Mouse (Mus musculus): Measurements from ENCODE around the gene Gm3147. TPM values are rescaled to one million over a fixed set of nuclear protein-coding genes. Genes with fewer than 3 reads are reported as not detected.
"Not testable (repeated sequence)": the region's sequence is repeated elsewhere in the genome, so short reads cannot be mapped to it uniquely, and the experiment has no call there.

Gm3147 gene
- not detected in 2 replicates for polyA plus RNA-seq (2014; fragmentation: Nextera tagmentation; extraction: Ambion mirVana)

DNA sequence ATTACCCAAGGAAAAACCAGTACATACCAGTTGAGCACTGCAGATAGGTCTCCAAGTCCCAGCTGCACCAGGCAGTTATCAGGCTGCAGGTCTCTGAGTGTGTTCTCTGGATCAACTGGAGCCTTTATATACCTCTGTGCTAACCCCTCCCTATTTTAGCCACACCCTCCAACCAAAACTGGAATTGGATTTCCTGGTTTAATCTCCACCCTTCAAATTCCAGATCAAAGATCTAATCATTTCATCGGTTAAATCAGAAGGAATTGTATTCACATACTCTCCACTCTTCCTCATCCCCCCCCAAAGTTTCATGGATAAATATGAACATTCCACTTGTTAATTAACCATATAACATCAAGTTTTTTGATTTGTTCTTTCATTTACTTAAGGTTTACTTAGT, at the start of gene Gm3147:
Gene Gm3147, minus strand, starts transcription at position 101 of the 400 bp plus-strand sequence.
- H3K4me3 ChIP-seq (ENCODE audit: low read length); ATAC-seq (ENCODE audit: low FRiP score, low TSS enrichment); H3K9me3 ChIP-seq (ENCODE audit: control insufficient read depth, low read length); H3K36me3 ChIP-seq (ENCODE audit: control insufficient read depth, insufficient read depth, low read length); H3K27ac ChIP-seq (ENCODE audit: low read depth, low read length); H3K27me3 ChIP-seq (ENCODE audit: control insufficient read depth, insufficient read depth, low read length); H3K4me2 ChIP-seq (replicated peaks; ENCODE audit: low read depth, low read length); H3K9ac ChIP-seq (ENCODE audit: low read depth, low read length); H3K4me1 ChIP-seq (ENCODE audit: control insufficient read depth, insufficient read depth, low read length): not testable (repeated sequence)
- no CpG with 5 or more reads among the region's 1 CpGs for WGBS

DNA sequence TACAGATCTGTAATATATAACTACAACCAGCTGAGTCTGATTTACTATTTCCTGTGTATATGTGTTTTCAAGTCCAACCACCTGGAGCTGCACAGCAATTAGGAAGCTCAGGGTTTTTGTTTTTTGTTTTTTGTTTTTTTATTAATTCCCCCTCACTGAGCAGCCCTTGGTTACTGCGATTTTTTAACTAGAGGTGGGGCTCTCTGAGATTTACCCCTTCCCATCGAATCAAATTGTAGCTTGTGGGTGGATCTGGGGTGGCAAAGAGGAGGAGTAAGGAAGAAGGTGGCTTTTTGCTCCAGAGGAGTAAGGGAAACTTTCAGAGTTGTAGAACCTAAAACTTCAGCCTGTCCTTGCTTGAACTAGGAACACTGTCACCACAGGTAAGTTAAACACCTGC, 31.9 kb upstream of the Gm3147 start, which contains the start of gene Gm6205:
Gene Gm6205, plus strand, starts transcription at position 301 of the 400 bp plus-strand sequence.
- not testable (repeated sequence) for H3K9ac ChIP-seq (ENCODE audit: low read depth, low read length); H3K27me3 ChIP-seq (ENCODE audit: control insufficient read depth, insufficient read depth, low read length); H3K36me3 ChIP-seq (ENCODE audit: control insufficient read depth, insufficient read depth, low read length); H3K27ac ChIP-seq (ENCODE audit: low read depth, low read length); H3K4me1 ChIP-seq (ENCODE audit: control insufficient read depth, insufficient read depth, low read length); H3K9me3 ChIP-seq (ENCODE audit: control insufficient read depth, low read length); H3K4me3 ChIP-seq (ENCODE audit: low read length); ATAC-seq (ENCODE audit: low FRiP score, low TSS enrichment); H3K4me2 ChIP-seq (replicated peaks; ENCODE audit: low read depth, low read length)
- no CpG with 5 or more reads among the region's 2 CpGs for WGBS

DNA sequence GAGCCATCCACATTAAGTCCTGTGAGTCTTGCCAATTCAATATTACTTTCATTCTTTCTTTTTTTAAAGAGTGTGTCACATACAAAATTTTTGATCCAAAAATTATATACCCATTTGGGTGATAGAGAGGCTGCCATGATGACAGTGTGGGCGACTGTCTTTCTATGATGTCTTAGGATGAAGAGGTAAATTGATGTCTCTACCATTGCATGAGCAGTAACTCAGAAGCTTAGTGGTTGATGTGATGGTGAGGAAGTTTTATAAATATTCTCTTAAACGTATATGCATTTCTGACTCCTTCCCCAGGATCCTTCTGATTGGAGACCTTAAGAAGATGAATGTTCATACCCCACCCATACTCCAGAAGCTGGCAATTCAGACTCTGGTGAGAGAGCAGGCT, 7.5 kb upstream of the Gm3147 start, which contains the start of gene Gm6509:
Gene Gm6509, plus strand, starts transcription at position 301 of the 400 bp plus-strand sequence.
- H3K27me3 ChIP-seq (ENCODE audit: control insufficient read depth, insufficient read depth, low read length); H3K9ac ChIP-seq (ENCODE audit: low read depth, low read length); H3K4me2 ChIP-seq (replicated peaks; ENCODE audit: low read depth, low read length); H3K4me1 ChIP-seq (ENCODE audit: control insufficient read depth, insufficient read depth, low read length); ATAC-seq (ENCODE audit: low FRiP score, low TSS enrichment); H3K9me3 ChIP-seq (ENCODE audit: control insufficient read depth, low read length); H3K36me3 ChIP-seq (ENCODE audit: control insufficient read depth, insufficient read depth, low read length); H3K4me3 ChIP-seq (ENCODE audit: low read length); H3K27ac ChIP-seq (ENCODE audit: low read depth, low read length): not testable (repeated sequence)
- WGBS, result no CpG with 5 or more reads among the region's 2 CpGs

Other genes with a start within 250 kb of the Gm3147 start
- gene Gm7682, start 170.6 kb downstream of the Gm3147 start, polyA plus RNA-seq (2014; fragmentation: Nextera tagmentation; extraction: Ambion mirVana), result not detected in 2 replicates
- gene Gm3139, start 90.1 kb downstream of the Gm3147 start, polyA plus RNA-seq (2014; fragmentation: Nextera tagmentation; extraction: Ambion mirVana), result not detected in 2 replicates
- gene Gm6509, start 7.6 kb upstream of the Gm3147 start, polyA plus RNA-seq (2014; fragmentation: Nextera tagmentation; extraction: Ambion mirVana), result not detected in 2 replicates
- gene Gm6205, start 32.0 kb upstream of the Gm3147 start, polyA plus RNA-seq (2014; fragmentation: Nextera tagmentation; extraction: Ambion mirVana), result not detected in 2 replicates
- not detected in 2 replicates for gene Gm3183, start 249.1 kb upstream of the Gm3147 start, polyA plus RNA-seq (2014; fragmentation: Nextera tagmentation; extraction: Ambion mirVana)

Measured in kidney, embryonic 14.5 days (tissue).